Mouse (Mus musculus): ENCODE measurements around the gene Psenen.

GRCm38 (mm10) chr7:30602583-30602982 is 39.2 kb upstream of the Psenen start:
- no peak for TF ChIP-seq CTCF (IDR thresholded peaks at IDR 0.05)
- TF ChIP-seq EP300 (IDR thresholded peaks at IDR 0.05; ENCODE audit: insufficient read depth, low read depth, low read length): no peak
